Mouse (Mus musculus) cerebellum, adult (tissue): ENCODE results near the gene Erp44.

ENCODE experiments used
- ATAC-seq: cut with Nextera tagmentation; 2 replicates; pipeline ENCODE4 v1.9.2; 2017; ENCODE audit warnings: mild to moderate bottlenecking, moderate library complexity, mixed read lengths; ENCODE audit not compliant: insufficient number of reproducible peaks, low FRiP score, low TSS enrichment

Gene Erp44

DNA sequence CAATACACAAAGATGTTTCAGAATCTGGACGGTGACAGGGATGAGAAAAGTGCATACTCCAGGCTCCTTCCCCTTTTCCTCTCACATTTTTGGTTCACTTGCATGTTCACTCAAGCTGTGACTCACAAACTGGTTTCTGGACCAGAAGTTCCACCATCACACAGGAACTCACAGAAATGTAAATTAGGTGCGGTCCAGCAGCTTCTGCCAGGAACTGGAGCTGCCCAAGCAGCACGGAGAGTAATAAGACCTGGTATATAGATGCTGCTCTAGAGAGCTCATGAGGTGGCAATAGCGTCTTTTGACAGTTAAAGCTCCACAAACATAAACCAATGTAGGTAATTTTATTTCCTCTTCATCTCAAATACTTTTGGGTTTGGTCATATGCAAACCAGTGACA lies 36.9 kb downstream of the Erp44 start:
- ATAC-seq: no peak

DNA sequence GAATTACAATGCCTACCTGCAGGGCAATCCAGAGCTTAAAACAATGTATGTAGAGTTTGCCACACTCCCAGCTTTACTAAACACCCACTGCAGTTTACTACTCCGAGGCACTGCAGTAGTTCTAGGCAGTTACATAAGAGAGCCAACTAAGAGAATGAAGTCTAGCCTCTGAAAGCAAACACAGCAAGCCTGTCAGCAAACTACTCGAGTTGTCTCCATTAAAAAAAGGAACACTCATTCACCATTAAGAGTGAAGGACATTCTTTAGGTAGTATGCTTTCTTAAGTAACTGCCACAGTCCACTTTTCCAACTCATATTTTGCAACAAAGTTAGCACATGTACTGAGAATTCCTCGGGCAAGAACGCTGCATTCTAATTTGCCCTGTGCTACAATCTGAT lies 40.3 kb downstream of the Erp44 start:
- no peak for ATAC-seq

DNA sequence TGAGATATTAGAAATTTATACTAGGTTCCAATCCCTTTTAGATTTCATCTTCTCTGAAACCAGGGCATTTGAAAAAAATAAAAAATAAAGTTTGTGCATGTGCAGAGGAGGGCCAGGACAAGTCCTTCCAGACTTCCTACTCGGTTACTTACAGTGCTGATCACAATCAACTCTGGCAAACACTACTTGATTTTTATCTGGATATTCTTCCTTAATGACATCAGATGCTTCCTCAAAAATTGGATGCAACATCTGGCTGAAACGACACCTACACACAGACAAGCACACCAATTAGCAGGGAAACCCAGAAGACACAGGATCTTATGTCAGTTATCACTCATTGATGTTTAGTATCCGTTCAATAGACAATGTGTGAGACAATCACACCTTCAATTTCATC lies 42.6 kb downstream of the Erp44 start:
- no peak for ATAC-seq

DNA sequence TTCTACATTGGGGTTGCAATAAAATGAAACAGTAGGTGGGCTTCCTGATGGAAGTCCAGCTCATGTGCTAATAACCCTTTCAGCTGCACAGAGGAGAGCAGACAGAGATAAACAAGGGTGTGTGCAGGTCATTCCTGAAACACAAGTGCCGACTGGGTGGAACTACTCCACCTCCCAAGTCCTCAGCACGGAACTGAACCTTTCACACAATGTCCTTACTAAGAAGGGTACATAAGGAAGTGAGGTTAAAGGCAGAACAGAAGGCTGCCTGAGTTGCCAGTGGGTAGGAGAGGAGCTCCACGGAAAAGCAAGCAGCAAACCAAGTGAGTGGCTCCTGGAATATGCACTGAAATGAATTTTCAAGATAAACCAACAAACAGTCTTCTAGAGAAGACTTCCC lies 52.6 kb downstream of the Erp44 start:
- ATAC-seq: no peak

DNA sequence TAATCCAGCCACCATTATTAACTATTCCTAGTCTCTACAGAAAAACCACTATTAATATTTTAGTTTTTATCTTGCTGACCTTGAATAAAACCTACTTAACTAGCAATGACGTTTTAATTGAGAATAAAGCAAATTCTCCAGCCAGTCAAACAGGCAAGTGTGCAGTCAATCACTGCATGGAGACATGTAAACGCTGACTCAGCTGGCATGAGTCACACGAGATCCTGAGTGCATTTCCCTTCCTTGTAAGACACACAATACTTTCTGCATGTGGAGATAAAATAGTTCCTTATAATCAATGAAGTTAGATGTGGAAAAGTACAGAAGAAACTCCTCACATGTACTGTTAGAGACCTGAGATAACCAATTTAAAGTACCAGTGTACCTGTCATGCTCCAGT lies 53.8 kb downstream of the Erp44 start:
- ATAC-seq: no peak

DNA sequence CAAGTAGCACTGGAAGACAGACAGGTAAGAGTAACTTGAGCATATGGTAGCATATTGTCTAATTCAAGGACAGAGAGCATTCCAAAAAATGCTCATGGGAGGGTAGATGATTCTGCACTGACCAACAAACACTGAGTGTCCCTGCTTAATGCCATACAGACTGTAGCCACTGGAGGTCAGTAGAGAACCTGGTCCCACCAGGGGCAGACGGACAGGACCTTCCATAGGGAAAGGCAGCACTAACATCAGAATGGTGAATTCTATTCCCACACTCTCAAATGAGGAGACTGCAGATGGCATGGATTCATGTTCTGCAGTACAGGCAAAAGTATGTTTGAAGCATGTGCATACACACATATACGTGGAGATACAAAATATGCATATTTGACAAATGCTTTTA lies 54.2 kb downstream of the Erp44 start:
- ATAC-seq: peak; percentile 92

DNA sequence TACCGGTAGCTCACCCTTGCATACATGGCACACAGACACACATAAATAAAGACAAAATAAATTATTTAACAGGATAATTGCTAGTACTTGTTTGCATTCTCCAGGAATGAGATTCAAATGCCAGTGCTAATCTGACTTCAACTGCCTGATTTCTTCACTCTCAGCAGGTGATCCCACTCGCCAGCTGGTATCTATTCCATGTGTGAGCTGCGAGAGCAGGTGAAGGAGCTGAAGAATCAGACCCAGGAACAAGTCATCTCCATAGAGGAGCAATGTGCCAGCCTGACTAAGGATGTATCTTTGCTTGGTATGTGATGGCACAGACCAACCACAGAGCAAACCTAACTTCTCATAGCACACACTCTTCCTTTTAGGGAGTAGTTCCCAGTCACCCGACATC lies 75.8 kb downstream of the Erp44 start:
- peak; percentile 83 for ATAC-seq

DNA sequence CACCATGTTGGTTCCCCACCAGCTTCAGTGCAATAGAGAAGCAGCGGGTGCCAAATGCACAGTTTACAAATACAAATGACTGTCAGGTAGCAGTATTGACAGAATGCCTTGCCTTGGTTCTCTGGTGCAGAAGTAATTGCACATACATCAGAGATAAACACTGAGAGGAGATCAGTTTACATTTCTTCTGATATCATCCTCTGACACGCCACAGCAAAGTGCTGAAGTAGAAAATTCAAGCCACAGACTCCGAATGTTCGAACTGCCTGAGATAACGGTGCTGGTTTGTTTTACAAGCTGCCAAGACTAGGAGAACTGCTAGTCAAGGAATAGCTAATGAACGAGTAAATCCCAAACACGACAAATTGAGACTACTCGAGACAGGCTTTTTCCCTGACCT lies 80.9 kb downstream of the Erp44 start:
- no peak for ATAC-seq

DNA sequence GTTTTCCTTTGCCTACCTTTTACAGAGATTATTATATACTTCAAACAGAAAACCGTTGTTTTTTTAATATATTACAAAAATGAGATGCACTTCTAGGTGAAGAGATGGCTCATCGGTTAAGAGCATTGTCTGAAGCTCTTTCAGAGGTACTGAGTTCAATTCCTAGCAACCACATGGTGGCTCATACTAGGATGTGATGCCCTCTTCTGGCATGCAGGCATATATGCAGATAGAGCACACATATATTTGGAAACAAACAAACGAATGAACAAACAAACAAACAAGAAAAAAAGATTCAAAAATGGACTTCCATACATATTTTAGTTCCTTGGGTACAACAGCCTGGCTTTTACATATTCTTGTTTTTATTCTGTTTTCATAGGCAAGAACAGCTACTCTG lies 81.4 kb downstream of the Erp44 start:
- ATAC-seq: no peak

DNA sequence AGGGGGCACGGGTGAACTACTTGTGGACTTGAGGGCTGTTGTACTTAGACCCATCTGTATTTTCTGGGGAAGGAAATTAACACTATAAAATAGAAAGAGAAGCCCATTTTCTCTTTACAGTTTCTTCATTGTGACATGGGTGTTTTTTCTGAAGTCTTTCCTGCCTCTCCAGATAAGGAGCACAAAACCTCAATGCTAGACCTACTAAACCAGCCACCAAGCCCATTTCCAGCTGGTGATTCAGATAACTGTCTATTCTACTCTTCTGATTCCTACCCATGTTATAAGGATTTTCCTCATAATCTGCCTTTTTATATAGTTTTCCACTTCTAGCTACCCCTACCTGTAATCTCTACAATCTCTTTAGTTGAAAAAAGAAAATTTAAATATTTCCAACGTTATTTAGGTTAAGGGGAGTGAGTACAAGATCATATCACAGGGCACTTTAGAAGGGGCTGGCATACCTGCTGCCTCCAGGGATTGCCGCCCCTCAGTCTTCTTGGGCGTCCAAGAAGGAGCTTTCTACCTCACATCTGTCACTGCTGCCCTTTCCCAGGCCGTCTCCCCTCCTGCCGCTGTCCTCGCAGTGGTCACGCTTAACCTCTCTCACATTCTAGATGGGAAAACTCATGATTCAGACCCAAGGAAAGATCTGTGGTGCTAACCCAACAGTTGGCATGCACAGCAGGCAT lies 97.1 kb downstream of the Erp44 start:
- no peak for ATAC-seq

DNA sequence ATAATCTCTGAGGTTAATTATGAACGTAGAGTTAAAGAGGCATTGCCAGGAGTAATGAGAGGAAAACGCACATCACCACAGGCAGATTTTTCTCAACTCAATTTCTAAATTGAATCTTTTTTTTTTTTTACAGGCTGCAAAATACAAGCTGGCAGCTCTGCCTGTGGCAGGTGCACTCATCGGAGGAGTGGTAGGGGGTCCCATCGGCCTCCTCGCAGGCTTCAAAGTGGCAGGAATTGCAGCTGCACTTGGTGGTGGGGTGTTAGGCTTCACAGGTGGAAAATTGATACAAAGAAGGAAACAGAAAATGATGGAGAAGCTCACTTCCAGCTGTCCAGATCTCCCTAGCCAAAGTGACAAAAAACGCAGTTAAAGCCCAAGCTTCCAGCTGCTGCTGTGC lies 98.0 kb downstream of the Erp44 start:
- ATAC-seq: no peak

DNA sequence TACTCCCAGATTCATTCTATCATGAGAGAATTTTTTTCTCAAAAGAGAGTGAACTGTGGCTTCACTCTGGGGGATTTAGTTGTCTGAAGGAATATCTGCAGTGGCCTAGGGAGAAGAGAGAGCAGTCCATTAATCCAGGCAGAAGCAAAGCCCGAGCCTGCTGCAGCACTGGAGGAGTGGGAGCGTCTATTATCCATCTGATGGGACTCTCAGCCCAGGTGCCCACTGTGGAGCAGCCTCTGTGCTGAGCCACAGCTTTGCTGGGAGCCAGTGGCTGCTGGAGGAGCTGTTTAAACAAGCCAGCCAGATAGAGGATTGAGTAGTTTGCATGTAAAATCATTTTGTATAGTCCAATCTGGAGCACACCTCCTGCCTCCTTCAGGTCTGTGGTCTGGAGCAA lies 98.4 kb downstream of the Erp44 start:
- no peak for ATAC-seq

DNA sequence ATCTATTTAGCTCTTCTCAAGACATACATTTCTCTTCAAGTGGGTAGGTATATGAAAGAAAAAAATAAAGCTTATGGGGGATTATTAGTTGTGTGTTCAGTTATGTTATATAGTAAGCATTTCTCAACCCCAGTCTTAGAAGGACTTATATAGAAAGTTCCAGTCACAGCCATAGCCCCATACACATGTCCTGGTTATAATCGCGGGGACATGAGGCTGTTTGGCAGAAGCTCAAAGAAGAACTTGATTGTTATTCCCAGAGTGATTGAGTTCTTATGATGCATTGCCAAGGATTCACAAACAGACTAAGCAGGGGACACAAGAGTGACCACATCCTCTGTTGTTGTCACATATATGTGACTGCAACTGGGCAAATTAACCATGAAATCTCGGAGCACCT lies 103.7 kb downstream of the Erp44 start:
- no peak for ATAC-seq

DNA sequence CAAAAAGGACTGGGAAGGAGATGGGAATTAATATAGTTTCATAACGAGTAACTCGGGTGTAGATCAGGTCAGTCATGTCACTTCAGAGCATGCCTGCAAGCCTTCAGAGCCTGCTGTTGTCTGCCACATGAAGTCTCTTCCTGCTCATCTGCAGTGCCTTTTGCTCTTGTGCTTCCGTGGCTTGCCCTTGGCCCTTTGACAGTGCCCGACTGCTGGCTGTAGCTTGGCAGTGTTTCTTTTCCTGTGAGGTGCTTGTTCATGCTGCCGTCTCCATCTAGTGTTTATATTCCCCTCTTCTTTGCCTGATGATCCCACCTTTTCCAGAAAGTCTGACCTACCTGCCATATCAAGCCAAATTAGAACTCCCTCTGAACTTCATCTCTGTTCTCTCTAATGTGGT lies 115.5 kb downstream of the Erp44 start:
- ATAC-seq: no peak

DNA sequence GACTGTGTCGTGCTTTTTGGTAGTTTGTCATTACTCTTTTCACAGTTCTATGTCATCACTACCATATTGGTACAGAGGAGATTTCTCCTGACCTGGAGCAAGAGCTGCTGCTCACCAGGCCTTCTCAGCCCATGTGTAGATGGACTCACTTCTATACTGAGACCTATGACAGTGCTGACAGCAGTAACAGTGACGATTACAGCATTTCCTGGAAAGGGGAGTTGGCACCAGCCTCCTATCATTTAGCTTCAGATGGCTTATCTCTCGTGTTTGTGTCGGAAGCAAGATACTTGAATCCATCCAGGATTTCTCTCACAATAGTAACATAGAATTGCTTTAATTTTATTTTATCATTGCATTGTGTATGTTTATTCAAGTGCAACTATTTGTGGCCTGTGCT lies 119.0 kb downstream of the Erp44 start:
- ATAC-seq: no peak

DNA sequence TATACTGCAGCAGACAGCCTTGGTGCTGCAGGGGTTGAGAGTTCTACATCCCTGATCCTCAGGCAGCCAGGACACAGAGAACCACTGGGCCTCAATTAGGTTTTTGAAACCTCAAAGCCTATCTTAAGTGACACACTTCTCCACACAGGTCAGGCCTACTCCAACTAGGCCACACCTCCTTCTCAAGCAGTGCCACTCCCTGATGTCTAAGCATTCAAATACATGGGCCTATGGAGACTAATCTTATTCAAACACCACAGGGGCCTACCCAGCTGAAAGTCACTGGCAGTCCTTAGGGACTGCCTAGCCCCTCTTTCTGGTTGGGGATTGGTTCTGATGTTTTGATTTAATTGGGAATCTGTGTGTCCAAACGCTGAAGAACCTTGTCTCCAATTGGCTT lies 123.5 kb downstream of the Erp44 start:
- no peak for ATAC-seq

DNA sequence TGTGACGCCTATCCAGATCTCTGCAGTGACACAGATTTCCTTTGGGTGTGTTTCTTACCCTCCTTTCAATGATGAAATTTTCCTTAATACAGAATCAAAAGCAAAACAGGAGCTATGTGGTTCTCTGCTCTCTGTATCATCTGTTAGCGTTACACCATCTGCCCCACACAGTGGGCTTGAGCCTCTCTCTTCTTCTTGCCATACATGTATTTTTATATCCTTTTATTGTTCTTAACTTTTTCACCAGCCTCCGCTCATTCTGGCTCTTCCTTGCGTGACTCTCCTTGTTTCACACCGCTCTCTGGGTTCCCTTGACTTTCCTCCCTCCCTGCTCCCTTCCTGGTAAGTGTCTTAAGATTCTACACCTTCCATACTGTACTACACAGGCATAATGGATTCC lies 126.1 kb downstream of the Erp44 start:
- ATAC-seq: no peak

DNA sequence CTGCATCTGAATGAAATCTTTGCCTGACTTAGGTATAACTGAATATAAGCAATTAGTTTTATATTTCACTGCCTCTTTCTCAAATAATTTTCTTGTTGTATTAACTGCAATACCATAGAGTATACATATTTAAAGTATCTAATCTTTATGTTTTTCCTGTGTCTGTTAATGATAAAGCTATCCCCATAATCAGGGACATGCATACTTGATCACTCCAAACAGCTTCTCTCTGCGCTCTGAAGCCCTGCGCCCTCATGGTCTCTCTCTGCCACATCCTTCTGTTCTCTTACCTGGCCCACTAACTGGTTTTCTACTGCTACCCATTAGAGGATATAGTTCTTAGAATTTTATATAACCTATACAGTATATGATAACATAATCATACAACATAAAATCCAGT lies 129.9 kb downstream of the Erp44 start:
- ATAC-seq: no peak
